Mouse (Mus musculus) lung, embryonic 14.5 days (tissue): ENCODE results near the gene Dapp1. TPM values are rescaled to one million over a fixed set of nuclear protein-coding genes. Genes with fewer than 3 reads are reported as not detected.

Experiments used
- ATAC-seq: fragments of 200-750 bp; cut with Nextera tagmentation; 2 replicates; pipeline ENCODE4 v1.8.0; 2017; ENCODE audit warnings: mild to moderate bottlenecking, moderate TSS enrichment, moderate library complexity; ENCODE audit not compliant: insufficient read depth
- DNase-seq: peaks from one replicate; pipeline ENCODE4 v3.0.0-alpha.2; 2015
- H3K27ac ChIP-seq: fragments of 300-500 bp; sonication (generic); 2 replicates; pipeline ENCODE4 v1.5.1; 2014; ENCODE audit warnings: low read depth, mild to moderate bottlenecking, moderate library complexity
- H3K27me3 ChIP-seq: fragments of 300-500 bp; sonication (generic); 2 replicates; pipeline ENCODE4 v1.6.1; 2014; ENCODE audit warnings: low read length, control low read depth; ENCODE audit not compliant: insufficient read depth
- H3K36me3 ChIP-seq: fragments of 300-500 bp; sonication (generic); 2 replicates; pipeline ENCODE4 v1.6.1; 2014; ENCODE audit warnings: control low read depth; ENCODE audit not compliant: insufficient read depth
- H3K4me1 ChIP-seq: fragments of 300-500 bp; sonication (generic); 2 replicates; pipeline ENCODE4 v1.6.1; 2014; ENCODE audit warnings: antibody characterized with exemption, control low read depth; ENCODE audit not compliant: insufficient read depth
- H3K4me2 ChIP-seq: fragments of 300-500 bp; sonication (generic); 2 replicates; pipeline ENCODE4 v1.6.1; 2014; ENCODE audit warnings: mild to moderate bottlenecking
- H3K4me3 ChIP-seq: fragments of 300-500 bp; sonication (generic); 2 replicates; pipeline ENCODE4 v1.5.1; 2014; ENCODE audit warnings: low read depth, low read length
- H3K9ac ChIP-seq: fragments of 300-500 bp; sonication (generic); 2 replicates; pipeline ENCODE4 v1.6.1; 2014
- H3K9me3 ChIP-seq: fragments of 300-500 bp; sonication (generic); 2 replicates; pipeline ENCODE4 v1.6.1; 2016; ENCODE audit warnings: low read depth, low read length, control low read depth
- CTCF ChIP-seq: IDR thresholded peaks from 2 replicates; pipeline ENCODE4 v1.5.1; 2016; ENCODE audit warnings: antibody characterized with exemption, low read depth
- WGBS: fragments of 180-500 bp; shearing (Covaris S2); extraction: QIAGEN DNeasy Blood & Tissue Kit; methylation state at CpG from one replicate; pipeline ENCODE4 v1.1.7; 2014; 5-methylcytosine and 5-hydroxymethylcytosine counted together
- polyA plus RNA-seq: library from polyadenylated mRNA; unstranded; fragments of >200 nt; fragmentation: Nextera tagmentation; extraction: Ambion mirVana; gene quantifications from 2 replicates; pipeline ENCODE4 v1.2.1, GENCODE M21; 2014

Gene Dapp1
- polyA plus RNA-seq, 1 experiment from 2014 or later, result 8.0 TPM

DNA sequence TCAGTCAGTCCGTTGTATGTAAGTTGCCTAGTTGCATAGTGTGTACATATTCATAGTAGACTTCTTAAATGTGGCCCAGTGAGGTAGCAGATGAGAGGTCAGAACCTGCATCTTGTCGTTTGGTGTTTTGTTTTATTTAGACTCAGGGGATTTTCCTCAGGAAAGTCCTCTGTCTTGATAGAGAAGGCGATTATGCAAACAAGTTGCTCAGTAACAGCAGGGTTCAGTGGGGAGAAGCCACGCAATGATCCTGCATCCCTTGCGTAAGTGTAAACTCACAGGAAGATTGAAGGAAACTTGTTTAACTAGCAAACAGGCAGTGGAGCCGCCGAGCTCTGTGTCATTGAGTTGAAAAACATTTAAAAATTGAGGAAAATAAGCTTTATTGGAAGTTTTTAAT lies 93.4 kb downstream of the Dapp1 start:
- Histone ChIP-seq H3K4me1 (no peaks in the 10 kb centered on the region), H3K27me3 (no peaks in the 10 kb centered on the region), H3K36me3 (peaks cover 19% of the 10 kb centered on the region; the same call in 1 of the 2 replicates), H3K27ac (no peak overlapping the region), H3K9me3 (no peaks in the 10 kb centered on the region), H3K4me3 (no peak overlapping the region), H3K9ac (no peak overlapping the region), H3K4me2 (no peak overlapping the region)
- 72% methylated on average over 7 of the region's 7 CpGs for WGBS
- no peak for TF ChIP-seq CTCF
- no peak for DNase-seq
- no peak for ATAC-seq

DNA sequence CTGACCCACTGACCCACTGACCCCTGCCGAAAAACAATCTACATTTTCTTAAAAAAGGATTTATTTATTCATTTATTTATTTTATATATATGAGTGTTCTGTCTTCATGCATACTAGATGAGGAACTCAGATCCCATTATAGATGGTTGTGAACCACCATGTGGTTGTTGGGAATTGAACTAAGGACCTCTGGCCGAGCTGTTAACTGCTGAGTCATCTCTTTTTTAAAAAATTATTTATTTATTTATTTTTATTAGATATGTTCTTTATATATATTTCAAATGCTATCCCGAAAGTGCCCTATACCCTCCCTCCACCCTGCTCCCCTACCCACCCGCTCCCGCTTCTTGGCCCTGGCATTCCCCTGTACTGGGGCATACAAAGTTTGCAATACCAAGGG lies 100.3 kb downstream of the Dapp1 start:
- DNase-seq (no peak), ATAC-seq (no peak)
- no peaks in the 10 kb centered on the region for H3K9me3 ChIP-seq
- no peak overlapping the region for H3K4me2 ChIP-seq
- WGBS, result 87% methylated on average over 5 of the region's 5 CpGs
- no peak overlapping the region for H3K9ac ChIP-seq
- TF ChIP-seq CTCF, result no peak
- H3K27me3 ChIP-seq, result no peaks in the 10 kb centered on the region
- no peaks in the 10 kb centered on the region for H3K4me1 ChIP-seq
- H3K27ac ChIP-seq, result no peak overlapping the region
- H3K4me3 ChIP-seq, result no peak overlapping the region
- H3K36me3 ChIP-seq, result 0 out of 2 replicates have a peak, but pooled peaks cover 5% of the 10 kb centered on the region

Other genes with a start within 250 kb of the Dapp1 start
- 2,590 and 2,710 TPM in 2 replicates for gene H2afz, start 117.1 kb downstream of the Dapp1 start, polyA plus RNA-seq
- gene Dnajb14, start 113.9 kb downstream of the Dapp1 start, polyA plus RNA-seq, result 12.8 and 15.5 TPM in 2 replicates
- 97.2 and 103 TPM in 2 replicates for gene Lamtor3, start 63.0 kb downstream of the Dapp1 start, polyA plus RNA-seq
- 0.21 and 0.31 TPM in 2 replicates for gene 1110002E22Rik, start 83.5 kb upstream of the Dapp1 start, polyA plus RNA-seq
- gene Gm5105, start 85.8 kb upstream of the Dapp1 start, polyA plus RNA-seq, result 0.19 TPM in 1 of 2 replicates, not detected in the other
- gene Trmt10a, start 161.9 kb upstream of the Dapp1 start, polyA plus RNA-seq, result 13.8 and 14.2 TPM in 2 replicates
- gene Mttp, start 163.4 kb upstream of the Dapp1 start, polyA plus RNA-seq, result 6.8 and 6.9 TPM in 2 replicates
- 0.37 TPM in 1 of 2 replicates, not detected in the other for gene 4930579F01Rik, start 212.3 kb upstream of the Dapp1 start, polyA plus RNA-seq
- 0.30 and 0.55 TPM in 2 replicates for gene Adh7, start 236.2 kb upstream of the Dapp1 start, polyA plus RNA-seq